14 mouse cellular contexts compared by ENCODE assay signal in the genomic region with DNA sequence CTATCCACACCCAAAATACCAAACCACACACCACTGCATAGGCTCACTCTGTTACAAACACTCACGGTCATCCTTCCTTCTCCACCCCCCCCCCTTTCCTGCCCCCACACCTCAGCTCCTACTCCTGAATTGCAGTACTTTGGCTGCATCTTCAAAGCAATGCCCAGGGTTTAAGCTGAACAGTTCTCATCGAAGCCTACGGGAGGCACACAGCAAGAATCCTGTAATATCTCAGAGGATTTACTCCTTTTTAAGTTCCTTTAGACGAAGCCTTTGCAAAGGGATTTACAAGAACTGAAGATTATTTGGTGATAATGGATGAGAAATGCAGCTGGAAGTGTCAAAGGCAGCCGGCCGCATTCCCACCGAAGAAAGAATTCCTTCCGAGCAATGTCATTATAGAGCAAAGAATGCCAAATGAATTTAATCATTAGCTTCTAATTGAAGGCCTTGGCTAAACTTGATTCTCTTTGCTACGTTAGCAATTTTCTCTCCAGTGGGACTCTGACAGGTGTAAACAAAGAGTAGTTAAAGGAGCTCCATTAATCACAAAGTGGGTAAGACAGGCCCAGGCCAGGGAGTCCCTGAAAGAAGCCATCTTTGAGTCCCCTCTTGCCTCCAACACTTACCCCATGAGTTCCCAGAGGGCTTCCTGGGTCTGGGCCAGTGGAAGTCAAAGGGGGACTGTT.
A peak's percentile ranks its signal among the peaks of the same experiment; 100 is the strongest.
DNase-seq lines count a peak whose midpoint lies in the region; ATAC-seq lines count a peak whose summit lies in the region.
"Had no signal": no experiment of that assay in that cellular context is flagged by ENCODE, and none has a peak within 500 bp of the region (broad histone marks: within the 10 kb centered on the region; RNA-seq: fewer than 3 reads in every experiment).

No protein-coding gene starts in this region.

- H3K36me3 ChIP-seq in intestine, embryonic 14.5 days (ENCODE audit: control insufficient read depth, insufficient read depth, low read length): no peaks in the 10 kb centered on the region
- no peaks in the 10 kb centered on the region for H3K36me3 ChIP-seq in intestine, embryonic 15.5 days
- H3K36me3 ChIP-seq in midbrain, embryonic 11.5 days (ENCODE audit: control insufficient read depth, insufficient read depth, low read length): no peaks in the 10 kb centered on the region
- H3K36me3 ChIP-seq: embryonic facial prominence, embryonic 12.5 days; heart, embryonic 13.5 days; liver, embryonic 13.5 days had no signal

- no peaks in the 10 kb centered on the region for H3K4me1 ChIP-seq in intestine, embryonic 14.5 days (replicated peaks; ENCODE audit: control insufficient read depth, insufficient read depth, low read length)
- H3K4me1 ChIP-seq in intestine, embryonic 15.5 days (replicated peaks): no peaks in the 10 kb centered on the region
- peaks cover 6% of the 10 kb centered on the region; the same call in 1 of the 2 replicates for H3K4me1 ChIP-seq in midbrain, embryonic 11.5 days (ENCODE audit: control insufficient read depth, insufficient read depth, low read length)
- H3K4me1 ChIP-seq: embryonic facial prominence, embryonic 12.5 days; liver, embryonic 13.5 days had no signal

- no peak overlapping the region for H3K4me3 ChIP-seq in intestine, embryonic 14.5 days (ENCODE audit: low read depth, low read length)
- no peak overlapping the region for H3K4me3 ChIP-seq in intestine, embryonic 15.5 days (replicated peaks)
- no peak overlapping the region for H3K4me3 ChIP-seq in midbrain, embryonic 11.5 days (ENCODE audit: low read depth, low read length)
- H3K4me3 ChIP-seq: embryonic facial prominence, embryonic 12.5 days; heart, embryonic 13.5 days; liver, embryonic 13.5 days had no signal

- H3K4me2 ChIP-seq in intestine, embryonic 14.5 days (ENCODE audit: low read length): no peak overlapping the region
- H3K4me2 ChIP-seq in intestine, embryonic 15.5 days (replicated peaks): no peak overlapping the region
- no peak overlapping the region for H3K4me2 ChIP-seq in midbrain, embryonic 11.5 days
- H3K4me2 ChIP-seq: embryonic facial prominence, embryonic 12.5 days; heart, embryonic 13.5 days; liver, embryonic 13.5 days had no signal

- no peak for ATAC-seq in intestine, embryonic 14.5 days (replicated peaks; ENCODE audit: low FRiP score, low TSS enrichment, low read depth)
- no peak for ATAC-seq in intestine, embryonic 15.5 days
- ATAC-seq in midbrain, embryonic 11.5 days (ENCODE audit: low FRiP score): no peak
- ATAC-seq: intestine, postnatal 0 days had no signal

- no peak overlapping the region for H3K27ac ChIP-seq in intestine, embryonic 14.5 days (ENCODE audit: low read depth)
- no peak overlapping the region for H3K27ac ChIP-seq in intestine, embryonic 15.5 days
- no peak overlapping the region for H3K27ac ChIP-seq in midbrain, embryonic 11.5 days (ENCODE audit: low read depth, low read length)
- H3K27ac ChIP-seq: embryonic facial prominence, embryonic 12.5 days; heart, embryonic 13.5 days; liver, embryonic 13.5 days had no signal

- no peaks in the 10 kb centered on the region for H3K9me3 ChIP-seq in intestine, embryonic 14.5 days (ENCODE audit: control insufficient read depth, low read length)
- H3K9me3 ChIP-seq in intestine, embryonic 15.5 days: no peaks in the 10 kb centered on the region
- no peaks in the 10 kb centered on the region for H3K9me3 ChIP-seq in midbrain, embryonic 11.5 days (ENCODE audit: control insufficient read depth, low read length)
- H3K9me3 ChIP-seq: embryonic facial prominence, embryonic 12.5 days; heart, embryonic 13.5 days; liver, embryonic 13.5 days had no signal

- WGBS in intestine, embryonic 14.5 days: 31% methylated on average over 9 of the region's 9 CpGs
- WGBS in intestine, embryonic 15.5 days: 35% methylated on average over 9 of the region's 9 CpGs
- WGBS in midbrain, embryonic 11.5 days: 23% methylated on average over 9 of the region's 9 CpGs

- no peaks in the 10 kb centered on the region for H3K27me3 ChIP-seq in intestine, embryonic 14.5 days (replicated peaks; ENCODE audit: control insufficient read depth, insufficient read depth, low read length)
- H3K27me3 ChIP-seq in intestine, embryonic 15.5 days (replicated peaks): no peaks in the 10 kb centered on the region
- no peaks in the 10 kb centered on the region for H3K27me3 ChIP-seq in midbrain, embryonic 11.5 days (ENCODE audit: control insufficient read depth, insufficient read depth, low read length)
- H3K27me3 ChIP-seq: embryonic facial prominence, embryonic 12.5 days; heart, embryonic 13.5 days; liver, embryonic 13.5 days had no signal

- H3K9ac ChIP-seq in intestine, embryonic 14.5 days (ENCODE audit: low read length): no peak overlapping the region
- no peak overlapping the region for H3K9ac ChIP-seq in intestine, embryonic 15.5 days
- H3K9ac ChIP-seq in midbrain, embryonic 11.5 days (ENCODE audit: low read length): no peak overlapping the region
- H3K9ac ChIP-seq: embryonic facial prominence, embryonic 12.5 days; heart, embryonic 13.5 days; liver, embryonic 13.5 days had no signal

- peak; percentile 36 for DNase-seq in intestine, embryonic 14.5 days (ENCODE audit: low spot score)
- DNase-seq in embryo, embryonic 9.5 days (ENCODE audit: extremely low spot score): peak; percentile 19
- DNase-seq in kidney, adult 18-20 months: peak; percentile 42
- peak; percentile 88 for DNase-seq in midbrain, embryonic 11.5 days (ENCODE audit: low spot score, missing footprints)
- DNase-seq in cerebellum, adult 18-20 months: no peak
- DNase-seq in thymus, adult 18-20 months: no peak
- DNase-seq in layer of hippocampus, adult 9-10 months (ENCODE audit: low spot score): no peak
- DNase-seq: adrenal gland, adult 8-10 months; cerebellum, adult 11 months; liver, embryonic 13.5 days had no signal

Comparison
In these comparisons a context has a peak if more than half of its experiments do, and no peak if none do; other contexts are left out.
1. DNase-seq: peak in intestine, embryonic 14.5 days (single experiment), embryo, embryonic 9.5 days (single experiment), kidney, adult 18-20 months (single experiment) and midbrain, embryonic 11.5 days (single experiment); none in cerebellum, adult 18-20 months (0 of 2), thymus, adult 18-20 months (0 of 2) and layer of hippocampus, adult 9-10 months (single experiment).